Mouse (Mus musculus): ENCODE results near the gene Pik3ap1. TPM values are rescaled to one million over a fixed set of nuclear protein-coding genes. Genes with fewer than 3 reads are reported as not detected.
"Not testable (repeated sequence)": the region's sequence is repeated elsewhere in the genome, so short reads cannot be mapped to it uniquely, and the experiment has no call there.

Gene Pik3ap1
- total RNA-seq, 2 experiments from 2014 or later: 1.5 to 2.0 TPM

DNA sequence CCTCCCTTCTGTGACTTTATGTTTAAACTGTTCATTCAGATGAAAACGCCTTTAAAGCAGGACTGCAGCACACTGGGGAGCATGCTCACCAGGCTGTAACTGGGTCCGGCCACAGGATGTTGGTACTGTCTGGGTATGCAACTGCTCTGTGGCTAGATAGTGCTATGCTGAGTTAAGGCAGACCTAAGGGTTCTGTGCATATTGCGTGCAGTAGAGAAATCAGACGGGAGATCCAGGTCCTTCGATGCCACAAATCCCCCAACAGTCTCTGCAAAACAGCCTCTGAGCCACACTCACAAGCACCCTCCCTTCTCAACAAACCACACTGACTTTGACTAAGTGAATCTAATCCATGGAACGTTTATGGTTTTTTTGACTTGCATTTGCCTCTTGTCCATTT, 46.5 kb downstream of the Pik3ap1 start:
- intact Hi-C loops (cut with DNase I): no loop called here

GRCm38 (mm10) chr19:41335721-41336120, 49.2 kb downstream of the Pik3ap1 start:
- intact Hi-C loops (cut with DNase I): no loop called here
- DNase-seq (ENCODE audit: low spot score): no peak

More for the DNA sequence above, 46.5 kb downstream of the Pik3ap1 start:
- DNase-seq (ENCODE audit: low spot score): no peak

DNA sequence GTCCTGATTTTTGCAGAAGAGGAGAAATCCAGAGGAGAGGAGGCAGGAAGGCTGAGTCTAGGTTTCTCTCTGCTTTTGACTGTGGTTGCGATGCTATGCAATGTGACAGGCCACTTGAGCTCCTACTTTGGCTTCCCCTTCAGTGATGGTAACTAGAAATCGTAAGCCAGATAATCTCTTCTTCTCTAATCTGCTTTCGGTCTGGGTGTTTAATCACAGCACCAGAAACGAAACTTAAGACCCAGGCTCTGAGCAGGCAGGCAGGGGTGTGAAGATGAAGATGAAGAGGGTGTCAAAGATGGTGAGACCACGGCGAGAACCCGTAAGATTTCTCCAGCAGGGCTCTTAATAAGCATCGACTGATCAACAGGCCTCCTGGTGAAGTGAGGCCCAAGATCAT, 51.9 kb downstream of the Pik3ap1 start:
- intact Hi-C loops (cut with DNase I): no loop called here
- no peak for DNase-seq (ENCODE audit: low spot score)

DNA sequence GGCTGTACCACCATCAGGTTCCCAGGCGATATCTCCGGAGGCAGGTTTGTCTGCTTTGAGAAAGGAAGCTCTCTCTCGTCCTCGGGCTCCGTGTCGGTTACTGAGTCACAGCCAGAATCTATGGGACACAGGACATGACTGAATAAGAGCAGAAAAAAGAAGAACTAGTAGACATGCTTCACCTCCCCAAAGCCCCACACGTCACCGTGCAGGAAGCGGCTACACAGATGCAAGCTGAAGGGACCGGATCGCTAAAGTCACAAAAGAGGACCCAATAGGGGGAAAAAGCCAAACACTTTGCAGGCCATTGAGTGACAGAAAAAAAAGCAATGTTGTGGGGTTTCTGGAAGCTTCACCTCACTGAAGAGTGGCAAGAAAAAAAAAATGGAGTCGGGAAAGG, 52.7 kb downstream of the Pik3ap1 start:
- intact Hi-C loops (cut with DNase I): no loop called here
- DNase-seq (ENCODE audit: low spot score): no peak

DNA sequence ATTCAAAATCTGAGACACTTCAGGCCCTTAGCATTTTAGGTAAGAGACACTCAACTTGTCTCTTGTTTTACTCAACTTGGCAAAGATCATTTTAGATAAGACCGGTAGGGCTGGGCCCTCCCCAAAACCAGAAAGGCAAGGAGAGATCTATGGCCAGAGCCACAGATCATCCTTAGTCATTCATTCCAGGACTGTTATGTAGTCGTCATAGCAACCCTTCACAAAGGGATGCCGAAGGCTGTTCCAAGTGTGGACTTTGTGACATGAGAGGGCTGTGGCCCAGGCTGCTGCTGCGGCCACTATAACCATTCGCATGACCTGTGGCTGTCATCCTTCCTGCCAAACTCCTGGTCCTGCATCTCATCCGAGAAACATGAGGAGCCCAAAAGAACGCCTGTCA, 54.5 kb downstream of the Pik3ap1 start:
- no peak for DNase-seq (ENCODE audit: low spot score)
- intact Hi-C loops (cut with DNase I): no loop called here

DNA sequence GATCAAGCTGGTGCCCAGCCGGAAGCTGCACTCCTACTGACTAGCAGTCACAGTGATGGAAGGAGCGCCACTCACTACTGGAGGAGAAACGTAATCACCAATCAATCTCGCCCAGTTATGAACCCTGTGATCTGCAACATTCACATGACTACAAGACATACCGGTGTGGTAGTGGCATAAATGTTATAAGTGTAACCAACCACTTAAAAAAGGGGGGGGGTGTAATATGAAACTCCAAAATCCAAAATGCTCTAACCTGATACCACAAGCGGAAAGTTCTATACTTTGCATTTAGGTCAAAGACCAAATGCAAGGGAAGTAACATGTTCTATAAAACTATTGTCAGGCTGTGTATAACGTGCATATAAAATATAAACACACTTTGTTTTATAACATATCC, 54.9 kb downstream of the Pik3ap1 start:
- intact Hi-C loops (cut with DNase I): no loop called here
- DNase-seq (ENCODE audit: low spot score): no peak

DNA sequence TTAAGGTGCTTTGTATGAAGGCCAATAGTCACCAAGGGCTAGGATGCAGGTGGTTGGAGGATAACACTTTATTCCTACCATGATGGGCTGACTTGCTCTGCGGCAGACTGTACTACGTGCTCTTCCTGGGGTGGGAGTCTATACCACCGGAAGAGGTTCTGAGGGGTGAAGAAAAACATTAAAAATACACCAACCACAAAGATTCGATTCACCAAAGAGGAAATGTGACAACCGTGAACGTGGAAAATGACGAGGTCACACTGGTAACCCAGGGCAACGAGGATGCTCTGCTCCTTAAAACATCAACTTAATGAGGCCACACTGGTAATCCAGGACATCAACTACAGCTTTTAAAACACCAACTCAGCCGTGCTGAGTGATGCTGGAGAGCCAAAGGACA, 56.2 kb downstream of the Pik3ap1 start:
- intact Hi-C loops (cut with DNase I): no loop called here
- DNase-seq (ENCODE audit: low spot score): no peak

DNA sequence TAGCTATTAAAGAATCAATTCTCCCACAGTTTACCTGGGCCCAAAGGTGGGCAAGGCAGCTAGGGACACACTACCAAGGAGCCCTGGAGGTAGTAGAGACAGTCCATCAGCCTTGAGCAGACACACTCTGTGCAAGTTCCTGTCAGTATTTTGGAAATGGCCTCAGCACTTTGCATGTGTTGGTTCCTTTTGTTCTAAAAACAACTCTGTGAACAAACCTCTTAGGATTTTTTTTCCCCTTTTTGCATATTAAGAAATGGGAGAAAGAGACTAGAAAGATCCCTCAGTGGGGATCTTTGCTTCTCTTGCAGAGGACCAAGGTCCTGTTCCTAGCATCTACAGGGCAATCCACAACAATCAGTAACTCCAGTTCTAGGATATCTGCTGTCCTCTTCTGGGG, 61.1 kb downstream of the Pik3ap1 start:
- intact Hi-C loops (cut with DNase I): no loop called here
- DNase-seq (ENCODE audit: low spot score): no peak

GRCm38 (mm10) chr19:41323125-41323524, 61.8 kb downstream of the Pik3ap1 start:
- no peak for DNase-seq (ENCODE audit: low spot score)
- intact Hi-C loops (cut with DNase I): no loop called here

GRCm38 (mm10) chr19:41321149-41321548, 63.8 kb downstream of the Pik3ap1 start:
- intact Hi-C loops (cut with DNase I): no loop called here

DNA sequence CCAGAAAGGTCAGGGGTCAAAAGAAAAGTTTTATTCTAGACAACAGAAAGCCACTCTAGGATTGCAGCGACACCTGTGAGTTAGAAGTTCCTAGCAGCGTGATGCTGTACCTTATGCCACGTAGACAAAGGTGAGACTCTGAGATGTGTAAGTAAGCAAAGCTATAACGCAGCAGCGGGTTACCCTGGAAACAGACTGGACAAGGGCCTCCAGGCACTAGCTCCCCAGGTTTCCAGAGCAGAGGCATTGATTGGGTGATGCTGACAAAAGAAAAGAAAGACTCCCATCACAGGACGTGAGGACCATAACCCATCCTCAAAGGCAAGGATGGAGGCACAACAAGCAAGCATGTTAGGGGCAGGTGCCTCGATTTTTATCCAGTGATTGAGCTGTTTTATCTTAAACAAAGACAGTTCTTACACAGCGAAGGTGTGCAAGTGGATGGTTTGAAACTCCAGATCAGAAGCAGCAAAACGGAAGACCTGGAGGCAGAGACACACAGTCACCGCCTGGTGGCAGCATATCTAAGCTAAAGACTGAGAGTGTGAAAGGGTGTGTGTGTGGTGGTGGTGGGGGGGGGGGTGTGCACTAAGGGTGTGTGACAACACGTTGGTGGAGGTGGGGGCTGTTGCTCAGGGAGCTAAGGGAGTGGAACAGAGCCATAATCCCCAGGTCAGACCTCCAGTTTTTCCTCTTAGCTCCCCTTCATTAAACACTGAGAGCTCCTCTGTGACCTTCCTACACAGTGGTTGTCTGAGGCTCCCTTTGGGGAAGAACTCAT, 67.4 kb downstream of the Pik3ap1 start:
- no peak for DNase-seq (ENCODE audit: low spot score)
- intact Hi-C loops (cut with DNase I): loop anchor here (5.0 to 10.0 kb wide), 3 partner anchors 65 to 447 kb away; partner anchors contain the start of gene Lcor

More at GRCm38 (mm10) chr19:41321149-41321548, 63.8 kb downstream of the Pik3ap1 start:
- no peak for DNase-seq (ENCODE audit: low spot score)

DNA sequence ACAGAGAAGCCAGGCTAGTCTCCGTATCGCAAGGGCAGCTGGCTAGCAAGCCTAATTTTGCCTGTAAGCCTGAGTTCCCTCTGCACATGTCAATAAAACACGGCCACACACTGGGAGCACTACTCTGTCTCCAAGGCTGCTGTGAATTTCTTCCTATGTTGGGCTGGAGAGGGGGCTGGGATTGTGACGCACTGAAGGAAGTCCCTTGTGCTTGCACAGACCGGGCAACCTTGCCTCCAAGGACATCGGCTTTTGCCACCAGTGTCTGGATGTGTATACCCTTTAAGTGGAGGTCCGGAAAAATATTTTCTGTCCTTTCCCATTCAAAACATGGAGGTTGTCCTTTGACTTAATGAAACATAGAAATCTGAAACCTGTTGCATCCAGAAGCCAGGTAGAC, 70.2 kb downstream of the Pik3ap1 start:
- DNase-seq (ENCODE audit: low spot score): no peak
- intact Hi-C loops (cut with DNase I): loop anchor here (5.0 to 10.0 kb wide), 3 partner anchors 68 to 450 kb away; partner anchors contain the start of gene Lcor

GRCm38 (mm10) chr19:41313663-41314062, 71.2 kb downstream of the Pik3ap1 start:
- DNase-seq (ENCODE audit: low spot score): no peak
- intact Hi-C loops (cut with DNase I): loop anchor here (10.0 kb wide), 1 partner anchor 451 kb away; no protein-coding TSS in a partner anchor

GRCm38 (mm10) chr19:41312587-41312986, 72.3 kb downstream of the Pik3ap1 start:
- not testable (repeated sequence) for DNase-seq (ENCODE audit: low spot score)
- intact Hi-C loops (cut with DNase I): loop anchor here (10.0 kb wide), 1 partner anchor 452 kb away; no protein-coding TSS in a partner anchor

GRCm38 (mm10) chr19:41312027-41312426, 72.9 kb downstream of the Pik3ap1 start:
- intact Hi-C loops (cut with DNase I): loop anchor here (10.0 kb wide), 1 partner anchor 453 kb away; no protein-coding TSS in a partner anchor
- DNase-seq (ENCODE audit: low spot score): no peak

- intact Hi-C loops (cut with DNase I): loop anchor here (10.0 kb wide), 1 partner anchor 454 kb away; no protein-coding TSS in a partner anchor
- no peak for DNase-seq (ENCODE audit: low spot score)
Observed at GRCm38 (mm10) chr19:41310971-41311703, 73.8 kb downstream of the Pik3ap1 start.

GRCm38 (mm10) chr19:41303933-41304332, 81.0 kb downstream of the Pik3ap1 start:
- DNase-seq (ENCODE audit: low spot score): no peak
- intact Hi-C loops (cut with DNase I): no loop called here

DNA sequence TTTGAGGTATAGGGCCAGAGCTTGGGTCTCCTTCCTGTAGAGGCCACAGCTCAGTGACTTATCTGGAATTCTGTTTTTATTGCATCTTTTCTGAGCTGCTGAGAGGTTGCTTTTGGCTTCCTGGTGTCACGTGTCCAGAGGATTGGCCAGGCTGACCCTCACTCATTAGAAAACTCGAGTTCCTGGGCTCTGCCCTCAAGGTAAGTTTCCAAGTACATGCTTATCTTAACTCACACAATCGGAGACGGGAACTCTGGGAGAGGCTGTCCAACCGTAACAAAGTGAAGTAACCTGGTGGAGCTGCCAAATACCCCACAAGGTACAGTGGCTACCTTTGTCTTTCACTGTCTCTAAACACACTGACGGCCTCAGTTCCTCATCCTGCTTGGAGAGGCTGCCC, 81.5 kb downstream of the Pik3ap1 start:
- no peak for DNase-seq (ENCODE audit: low spot score)
- intact Hi-C loops (cut with DNase I): no loop called here

GRCm38 (mm10) chr19:41301856-41302255, 83.0 kb downstream of the Pik3ap1 start:
- DNase-seq (ENCODE audit: low spot score): no peak
- intact Hi-C loops (cut with DNase I): no loop called here

- no peak for DNase-seq (ENCODE audit: low spot score)
- intact Hi-C loops (cut with DNase I): no loop called here
Observed at GRCm38 (mm10) chr19:41299446-41299845, 85.5 kb downstream of the Pik3ap1 start.
